Mouse (Mus musculus): ENCODE measurements around the gene Srpk3. TPM values are rescaled to one million over a fixed set of nuclear protein-coding genes. Genes with fewer than 3 reads are reported as not detected.

The Srpk3 gene
- polyA plus RNA-seq, 1 experiment from 2014 or later: 2.2 TPM

- no peak for ATAC-seq (ENCODE audit: insufficient read depth, low FRiP score, low read depth)
- Histone ChIP-seq H3K4me1 (no peaks in the 10 kb centered on the region), H3K9ac (no peak overlapping the region), H3K27me3 (replicated peaks) (no peaks in the 10 kb centered on the region), H3K4me3 (replicated peaks) (no peak overlapping the region), H3K4me2 (no peak overlapping the region), H3K27ac (no peak overlapping the region), H3K9me3 (no peaks in the 10 kb centered on the region), H3K36me3 (no peaks in the 10 kb centered on the region)
- WGBS: 48% methylated on average over 3 of the region's 3 CpGs
Measured at GRCm38 (mm10) chrX:73816596-73817314, 42.5 kb downstream of the Srpk3 start.

- Histone ChIP-seq H3K9me3 (no peaks in the 10 kb centered on the region), H3K27ac (no peak overlapping the region), H3K36me3 (no peaks in the 10 kb centered on the region), H3K4me1 (no peaks in the 10 kb centered on the region), H3K27me3 (replicated peaks) (no peaks in the 10 kb centered on the region; the same call in 1 of the 2 replicates), H3K4me2 (peak overlapping the region; percentile 70), H3K4me3 (replicated peaks) (peak overlapping the region; percentile 56), H3K9ac (no peak overlapping the region)
- no peak for ATAC-seq (ENCODE audit: insufficient read depth, low FRiP score, low read depth)
- 22% methylated on average over 17 of the region's 17 CpGs for WGBS
Measured at GRCm38 (mm10) chrX:73823747-73824146, 49.5 kb downstream of the Srpk3 start.

GRCm38 (mm10) chrX:73824185-73825151 lies 50.3 kb downstream of the Srpk3 start, which contains the start of gene Pdzd4:
Gene Pdzd4, minus strand, starts transcription at chrX:73824969.
- peak within 1 kb of the TSS; percentile 48; the same call in 1 of the 2 replicates for H3K27ac ChIP-seq
- no peaks in the 10 kb centered on the region for H3K36me3 ChIP-seq
- WGBS: 17% methylated on average over 75 of the region's 84 CpGs
- peak within 1 kb of the TSS; percentile 70 for H3K4me2 ChIP-seq
- peak; percentile 58 for ATAC-seq (ENCODE audit: insufficient read depth, low FRiP score, low read depth)
- H3K9ac ChIP-seq: peak within 1 kb of the TSS; percentile 37
- H3K4me1 ChIP-seq: no peaks in the 10 kb centered on the region
- peak within 1 kb of the TSS; percentile 56 for H3K4me3 ChIP-seq (replicated peaks)
- no peaks in the 10 kb centered on the region for H3K9me3 ChIP-seq
- H3K27me3 ChIP-seq (replicated peaks): no peaks in the 10 kb centered on the region; the same call in 1 of the 2 replicates

Other genes with a start within 250 kb of the Srpk3 start
- 15.0 and 16.9 TPM in 2 replicates for gene Dusp9, start 135.0 kb upstream of the Srpk3 start, polyA plus RNA-seq (2015; fragmentation: Nextera tagmentation; extraction: Ambion mirVana)
- gene Pnck, start 114.3 kb upstream of the Srpk3 start, polyA plus RNA-seq (2015; fragmentation: Nextera tagmentation; extraction: Ambion mirVana): 17.7 and 20.4 TPM in 2 replicates
- 6.8 and 7.1 TPM in 2 replicates for gene Slc6a8, start 101.3 kb upstream of the Srpk3 start, polyA plus RNA-seq (2015; fragmentation: Nextera tagmentation; extraction: Ambion mirVana)
- gene Bcap31, start 58.2 kb upstream of the Srpk3 start, polyA plus RNA-seq (2015; fragmentation: Nextera tagmentation; extraction: Ambion mirVana): 270 and 283 TPM in 2 replicates
- gene Abcd1, start 57.8 kb upstream of the Srpk3 start, polyA plus RNA-seq (2015; fragmentation: Nextera tagmentation; extraction: Ambion mirVana): 18.6 and 19.5 TPM in 2 replicates
- gene Plxnb3, start 17.3 kb upstream of the Srpk3 start, polyA plus RNA-seq (2015; fragmentation: Nextera tagmentation; extraction: Ambion mirVana): 0.67 and 0.68 TPM in 2 replicates
- gene Idh3g, start 12.5 kb downstream of the Srpk3 start, polyA plus RNA-seq (2015; fragmentation: Nextera tagmentation; extraction: Ambion mirVana): 202 and 211 TPM in 2 replicates
- 253 and 266 TPM in 2 replicates for gene Ssr4, start 12.6 kb downstream of the Srpk3 start, polyA plus RNA-seq (2015; fragmentation: Nextera tagmentation; extraction: Ambion mirVana)
- gene Pdzd4, start 50.6 kb downstream of the Srpk3 start, polyA plus RNA-seq (2015; fragmentation: Nextera tagmentation; extraction: Ambion mirVana): 0.83 and 0.84 TPM in 2 replicates
- gene Avpr2, start 117.7 kb downstream of the Srpk3 start, polyA plus RNA-seq (2015; fragmentation: Nextera tagmentation; extraction: Ambion mirVana): 0.21 and 0.22 TPM in 2 replicates
- gene L1cam, start 121.7 kb downstream of the Srpk3 start, polyA plus RNA-seq (2015; fragmentation: Nextera tagmentation; extraction: Ambion mirVana): 8.2 and 9.3 TPM in 2 replicates
- 4.5 and 5.7 TPM in 2 replicates for gene Arhgap4, start 147.5 kb downstream of the Srpk3 start, polyA plus RNA-seq (2015; fragmentation: Nextera tagmentation; extraction: Ambion mirVana)
- gene Naa10, start 147.5 kb downstream of the Srpk3 start, polyA plus RNA-seq (2015; fragmentation: Nextera tagmentation; extraction: Ambion mirVana): 144 and 156 TPM in 2 replicates
- 49.5 and 55.0 TPM in 2 replicates for gene Renbp, start 156.4 kb downstream of the Srpk3 start, polyA plus RNA-seq (2015; fragmentation: Nextera tagmentation; extraction: Ambion mirVana)
- gene Hcfc1, start 192.0 kb downstream of the Srpk3 start, polyA plus RNA-seq (2015; fragmentation: Nextera tagmentation; extraction: Ambion mirVana): 40.8 and 46.8 TPM in 2 replicates
- gene Irak1, start 249.5 kb downstream of the Srpk3 start, polyA plus RNA-seq (2015; fragmentation: Nextera tagmentation; extraction: Ambion mirVana): 68.3 and 71.1 TPM in 2 replicates